Mouse (Mus musculus) midbrain, embryonic 14.5 days (tissue): ENCODE results near the gene Lsm11. TPM values are rescaled to one million over a fixed set of nuclear protein-coding genes. Genes with fewer than 3 reads are reported as not detected.

Experiments
- ATAC-seq: fragments of 200-750 bp; cut with Nextera tagmentation; 2 replicates; pipeline ENCODE4 v1.8.0; 2017; ENCODE audit warnings: moderate number of reproducible peaks, moderate library complexity; ENCODE audit not compliant: low FRiP score, low TSS enrichment
- DNase-seq: peaks from one replicate; pipeline ENCODE4 v3.0.0-alpha.2; 2015
- H3K27ac ChIP-seq: fragments of 300-500 bp; sonication (generic); replicated peaks from 2 replicates; pipeline ENCODE4 v1.5.1; 2014; ENCODE audit warnings: mild to moderate bottlenecking, low read depth, low read length, moderate library complexity
- H3K27me3 ChIP-seq: fragments of 300-500 bp; sonication (generic); 2 replicates; pipeline ENCODE4 v1.6.1; 2014; ENCODE audit warnings: low read length, control low read depth, mixed read lengths; ENCODE audit not compliant: control insufficient read depth, insufficient read depth
- H3K36me3 ChIP-seq: fragments of 300-500 bp; sonication (generic); 2 replicates; pipeline ENCODE4 v1.6.1; 2014; ENCODE audit warnings: low read length, control low read depth; ENCODE audit not compliant: control insufficient read depth, insufficient read depth
- H3K4me1 ChIP-seq: fragments of 300-500 bp; sonication (generic); 2 replicates; pipeline ENCODE4 v1.6.1; 2014; ENCODE audit warnings: mild to moderate bottlenecking, antibody characterized with exemption, low read length, control low read depth; ENCODE audit not compliant: control insufficient read depth, insufficient read depth
- H3K4me2 ChIP-seq: fragments of 300-500 bp; sonication (generic); 2 replicates; pipeline ENCODE4 v1.6.1; 2014; ENCODE audit warnings: mild to moderate bottlenecking, low read length, moderate library complexity
- H3K4me3 ChIP-seq: fragments of 300-500 bp; sonication (generic); replicated peaks from 2 replicates; pipeline ENCODE4 v1.5.1; 2014; ENCODE audit warnings: low read depth, low read length
- H3K9ac ChIP-seq: fragments of 300-500 bp; sonication (generic); replicated peaks from 2 replicates; pipeline ENCODE4 v1.6.1; 2014; ENCODE audit warnings: mild to moderate bottlenecking, low read length, moderate library complexity
- H3K9me3 ChIP-seq: fragments of 300-500 bp; sonication (generic); 2 replicates; pipeline ENCODE4 v1.6.1; 2016; ENCODE audit warnings: low read length, control low read depth, mixed read lengths; ENCODE audit not compliant: control insufficient read depth
- WGBS: fragments of 180-500 bp; shearing (Covaris S2); extraction: QIAGEN DNeasy Blood & Tissue Kit; methylation state at CpG from one replicate; pipeline ENCODE4 v1.1.7; 2014; 5-methylcytosine and 5-hydroxymethylcytosine counted together
- polyA plus RNA-seq: library from polyadenylated mRNA; unstranded; fragments of >200 nt; fragmentation: Nextera tagmentation; extraction: Ambion mirVana; gene quantifications from 2 replicates; pipeline ENCODE4 v1.2.1, GENCODE M21; 2014

Gene Lsm11
- polyA plus RNA-seq, 1 experiment from 2014 or later: 27.2 TPM

GRCm38 (mm10) chr11:45968466-45968865, 23.7 kb upstream of the Lsm11 start:
- Histone ChIP-seq H3K4me3 (no peak overlapping the region), H3K4me2 (no peak overlapping the region), H3K27ac (no peak overlapping the region), H3K4me1 (no peaks in the 10 kb centered on the region), H3K27me3 (no peaks in the 10 kb centered on the region), H3K9me3 (no peaks in the 10 kb centered on the region), H3K9ac (no peak overlapping the region), H3K36me3 (no peaks in the 10 kb centered on the region)
- 88% methylated on average over 3 of the region's 3 CpGs for WGBS
- DNase-seq (no peak), ATAC-seq (no peak)

- Histone ChIP-seq H3K27me3 (no peaks in the 10 kb centered on the region), H3K36me3 (no peaks in the 10 kb centered on the region), H3K4me2 (no peak overlapping the region), H3K9ac (no peak overlapping the region), H3K4me1 (no peaks in the 10 kb centered on the region), H3K27ac (no peak overlapping the region), H3K9me3 (no peaks in the 10 kb centered on the region), H3K4me3 (no peak overlapping the region)
- no peak for ATAC-seq
- 87% methylated on average over 4 of the region's 4 CpGs for WGBS
- no peak for DNase-seq
These were observed 22.2 kb upstream of the Lsm11 start for GRCm38 (mm10) chr11:45966896-45967295.

- no peak overlapping the region for H3K4me2 ChIP-seq
- DNase-seq (no peak), ATAC-seq (no peak)
- H3K9ac ChIP-seq: no peak overlapping the region
- H3K27ac ChIP-seq: no peak overlapping the region
- H3K36me3 ChIP-seq: no peaks in the 10 kb centered on the region
- 82% methylated on average over 5 of the region's 5 CpGs for WGBS
- H3K4me3 ChIP-seq: no peak overlapping the region
- no peaks in the 10 kb centered on the region for H3K27me3 ChIP-seq
- no peaks in the 10 kb centered on the region for H3K9me3 ChIP-seq
- H3K4me1 ChIP-seq: no peaks in the 10 kb centered on the region
These were observed 15.3 kb upstream of the Lsm11 start for GRCm38 (mm10) chr11:45960003-45960402.

GRCm38 (mm10) chr11:45959598-45959997, 14.9 kb upstream of the Lsm11 start:
- Histone ChIP-seq H3K27me3 (no peaks in the 10 kb centered on the region), H3K9ac (no peak overlapping the region), H3K4me1 (no peaks in the 10 kb centered on the region), H3K4me2 (no peak overlapping the region), H3K36me3 (no peaks in the 10 kb centered on the region), H3K4me3 (no peak overlapping the region), H3K27ac (no peak overlapping the region), H3K9me3 (no peaks in the 10 kb centered on the region)
- ATAC-seq: no peak
- DNase-seq: peak; percentile 51
- WGBS: 80% methylated on average over 3 of the region's 3 CpGs

GRCm38 (mm10) chr11:45955127-45955627, 10.4 kb upstream of the Lsm11 start, which contains the start of gene Thg1l:
TSS of gene Thg1l (minus strand) at chr11:45955494.
- Histone ChIP-seq H3K4me3 (peak within 1 kb of the TSS; percentile 62), H3K9ac (no peak within 1 kb of the TSS; the same call in 1 of the 2 replicates), H3K9me3 (no peaks in the 10 kb centered on the region), H3K27me3 (no peaks in the 10 kb centered on the region), H3K36me3 (peaks cover 16% of the 10 kb centered on the region; the same call in 1 of the 2 replicates), H3K4me1 (no peaks in the 10 kb centered on the region), H3K4me2 (peak within 1 kb of the TSS; percentile 50), H3K27ac (peak within 1 kb of the TSS; percentile 69)
- under 1% methylated on average over 32 of the region's 32 CpGs for whole genome bisulfite sequencing
- DNase-seq (peak; percentile 97), ATAC-seq (peak; percentile 99)

GRCm38 (mm10) chr11:45947491-45947890, 2.8 kb upstream of the Lsm11 start:
- no peaks in the 10 kb centered on the region for H3K9me3 ChIP-seq
- ATAC-seq (no peak), DNase-seq (no peak)
- peaks cover 11% of the 10 kb centered on the region for H3K4me1 ChIP-seq
- peaks cover 27% of the 10 kb centered on the region for H3K36me3 ChIP-seq
- no peak overlapping the region for H3K4me3 ChIP-seq
- no peak overlapping the region for H3K27ac ChIP-seq
- 90% methylated on average over 2 of the region's 2 CpGs for WGBS
- H3K27me3 ChIP-seq: no peaks in the 10 kb centered on the region
- H3K4me2 ChIP-seq: no peak overlapping the region
- no peak overlapping the region for H3K9ac ChIP-seq

GRCm38 (mm10) chr11:45946796-45947195, 2.1 kb upstream of the Lsm11 start:
- 88% methylated on average over 4 of the region's 4 CpGs for WGBS
- no peaks in the 10 kb centered on the region for H3K27me3 ChIP-seq
- DNase-seq: no peak

GRCm38 (mm10) chr11:45943891-45944642, 668 bp downstream of the Lsm11 start:
- 1% methylated on average over 49 of the region's 49 CpGs for WGBS

More at GRCm38 (mm10) chr11:45946796-45947195, 2.1 kb upstream of the Lsm11 start:
- Histone ChIP-seq H3K9me3 (no peaks in the 10 kb centered on the region), H3K36me3 (peaks cover 20% of the 10 kb centered on the region), H3K4me1 (peaks cover 14% of the 10 kb centered on the region), H3K4me2 (no peak overlapping the region), H3K9ac (no peak overlapping the region), H3K27ac (no peak overlapping the region), H3K4me3 (no peak overlapping the region)
- no peak for ATAC-seq

More at GRCm38 (mm10) chr11:45943891-45944642, 668 bp downstream of the Lsm11 start:
- peak overlapping the region; percentile 80 for H3K27ac ChIP-seq
- H3K9ac ChIP-seq: peak overlapping the region; percentile 86
- peak; percentile 72 for ATAC-seq
- no peaks in the 10 kb centered on the region for H3K9me3 ChIP-seq
- no peaks in the 10 kb centered on the region for H3K27me3 ChIP-seq
- peaks cover 17% of the 10 kb centered on the region for H3K4me1 ChIP-seq
- peaks cover 13% of the 10 kb centered on the region; the same call in 1 of the 2 replicates for H3K36me3 ChIP-seq
- peak overlapping the region; percentile 75 for H3K4me2 ChIP-seq
- peak overlapping the region; percentile 89 for H3K4me3 ChIP-seq
- DNase-seq: peak; percentile 62
